Mouse (Mus musculus): Measurements from ENCODE around the gene C1ql4. TPM values are rescaled to one million over a fixed set of nuclear protein-coding genes. Genes with fewer than 3 reads are reported as not detected.

Gene C1ql4
- polyA plus RNA-seq, 1 experiment: 0.08 TPM

GRCm38 (mm10) chr15:99039306-99039705 lies 48.3 kb downstream of the C1ql4 start:
- H3K4me1 ChIP-seq (replicated peaks; ENCODE audit: control insufficient read depth, insufficient read depth, low read length): no peaks in the 10 kb centered on the region
- H3K36me3 ChIP-seq (ENCODE audit: control insufficient read depth, insufficient read depth, low read length): peaks cover 32% of the 10 kb centered on the region
- TF ChIP-seq CTCF (IDR thresholded peaks at IDR 0.05; ENCODE audit: borderline replicate concordance, control insufficient read depth, extremely low read depth, insufficient read depth, low read length, poor library complexity): no peak
- TF ChIP-seq POLR2A (IDR thresholded peaks at IDR 0.05; ENCODE audit: control insufficient read depth, extremely low read depth, insufficient read depth, low read length, poor library complexity): no peak
- 89% methylated on average over 4 of the region's 4 CpGs for WGBS
- H3K4me3 ChIP-seq (ENCODE audit: control insufficient read depth, insufficient read depth, low read length): no peak overlapping the region
- H3K27me3 ChIP-seq (ENCODE audit: control insufficient read depth, insufficient read depth, low read length): no peaks in the 10 kb centered on the region
- DNase-seq: no peak
- H3K27ac ChIP-seq (ENCODE audit: control insufficient read depth, insufficient read depth, low read length): no peak overlapping the region

GRCm38 (mm10) chr15:99038797-99039196 lies 48.8 kb downstream of the C1ql4 start:
- Histone ChIP-seq H3K4me3 (ENCODE audit: control insufficient read depth, insufficient read depth, low read length) (no peak overlapping the region), H3K36me3 (ENCODE audit: control insufficient read depth, insufficient read depth, low read length) (peaks cover 32% of the 10 kb centered on the region), H3K4me1 (replicated peaks; ENCODE audit: control insufficient read depth, insufficient read depth, low read length) (no peaks in the 10 kb centered on the region), H3K27me3 (ENCODE audit: control insufficient read depth, insufficient read depth, low read length) (no peaks in the 10 kb centered on the region), H3K27ac (ENCODE audit: control insufficient read depth, insufficient read depth, low read length) (no peak overlapping the region)
- no peak for DNase-seq
- 98% methylated on average over 5 of the region's 5 CpGs for WGBS
- TF ChIP-seq POLR2A (IDR thresholded peaks at IDR 0.05; ENCODE audit: control insufficient read depth, extremely low read depth, insufficient read depth, low read length, poor library complexity) (no peak), CTCF (IDR thresholded peaks at IDR 0.05; ENCODE audit: borderline replicate concordance, control insufficient read depth, extremely low read depth, insufficient read depth, low read length, poor library complexity) (no peak)

- TF ChIP-seq CTCF (IDR thresholded peaks at IDR 0.05; ENCODE audit: borderline replicate concordance, control insufficient read depth, extremely low read depth, insufficient read depth, low read length, poor library complexity) (no peak), POLR2A (IDR thresholded peaks at IDR 0.05; ENCODE audit: control insufficient read depth, extremely low read depth, insufficient read depth, low read length, poor library complexity) (no peak)
- Histone ChIP-seq H3K27me3 (ENCODE audit: control insufficient read depth, insufficient read depth, low read length) (no peaks in the 10 kb centered on the region), H3K36me3 (ENCODE audit: control insufficient read depth, insufficient read depth, low read length) (peaks cover 32% of the 10 kb centered on the region), H3K27ac (ENCODE audit: control insufficient read depth, insufficient read depth, low read length) (no peak overlapping the region), H3K4me3 (ENCODE audit: control insufficient read depth, insufficient read depth, low read length) (no peak overlapping the region), H3K4me1 (replicated peaks; ENCODE audit: control insufficient read depth, insufficient read depth, low read length) (no peaks in the 10 kb centered on the region)
- DNase-seq: no peak
- WGBS: 94% methylated on average over 1 of the region's 1 CpGs
Observed at GRCm38 (mm10) chr15:99038025-99038424, 49.6 kb downstream of the C1ql4 start.

- Histone ChIP-seq H3K4me1 (replicated peaks; ENCODE audit: control insufficient read depth, insufficient read depth, low read length) (peaks cover 11% of the 10 kb centered on the region), H3K4me3 (ENCODE audit: control insufficient read depth, insufficient read depth, low read length) (no peak overlapping the region), H3K27ac (ENCODE audit: control insufficient read depth, insufficient read depth, low read length) (no peak overlapping the region), H3K36me3 (ENCODE audit: control insufficient read depth, insufficient read depth, low read length) (peaks cover 32% of the 10 kb centered on the region), H3K27me3 (ENCODE audit: control insufficient read depth, insufficient read depth, low read length) (no peaks in the 10 kb centered on the region)
- no peak for DNase-seq
- 97% methylated on average over 8 of the region's 8 CpGs for WGBS
- TF ChIP-seq POLR2A (IDR thresholded peaks at IDR 0.05; ENCODE audit: control insufficient read depth, extremely low read depth, insufficient read depth, low read length, poor library complexity): no peak
- TF ChIP-seq CTCF (IDR thresholded peaks at IDR 0.05; ENCODE audit: borderline replicate concordance, control insufficient read depth, extremely low read depth, insufficient read depth, low read length, poor library complexity): no peak
Observed at GRCm38 (mm10) chr15:99036249-99036905, 51.2 kb downstream of the C1ql4 start.

GRCm38 (mm10) chr15:99035431-99035830 lies 52.2 kb downstream of the C1ql4 start:
- WGBS: 97% methylated on average over 4 of the region's 4 CpGs
- no peak overlapping the region for H3K4me3 ChIP-seq (ENCODE audit: control insufficient read depth, insufficient read depth, low read length)

More at GRCm38 (mm10) chr15:99035431-99035830, 52.2 kb downstream of the C1ql4 start:
- no peak overlapping the region for H3K27ac ChIP-seq (ENCODE audit: control insufficient read depth, insufficient read depth, low read length)
- H3K4me1 ChIP-seq (replicated peaks; ENCODE audit: control insufficient read depth, insufficient read depth, low read length): peaks cover 16% of the 10 kb centered on the region
- no peak for TF ChIP-seq POLR2A (IDR thresholded peaks at IDR 0.05; ENCODE audit: control insufficient read depth, extremely low read depth, insufficient read depth, low read length, poor library complexity)
- TF ChIP-seq CTCF (IDR thresholded peaks at IDR 0.05; ENCODE audit: borderline replicate concordance, control insufficient read depth, extremely low read depth, insufficient read depth, low read length, poor library complexity): no peak
- DNase-seq: no peak
- H3K27me3 ChIP-seq (ENCODE audit: control insufficient read depth, insufficient read depth, low read length): no peaks in the 10 kb centered on the region
- H3K36me3 ChIP-seq (ENCODE audit: control insufficient read depth, insufficient read depth, low read length): peaks cover 32% of the 10 kb centered on the region

Other genes starting within 250 kb of the C1ql4 start
- 69.1 and 93.4 TPM in 2 replicates for gene Kmt2d, start 216.6 kb downstream of the C1ql4 start, polyA plus RNA-seq (2012; rRNA removed)
- 8.0 and 9.8 TPM in 2 replicates for gene Rhebl1, start 193.3 kb downstream of the C1ql4 start, polyA plus RNA-seq (2012; rRNA removed)
- gene Dhh, start 189.3 kb downstream of the C1ql4 start, polyA plus RNA-seq (2012; rRNA removed): 1.1 and 2.6 TPM in 2 replicates
- 390 and 404 TPM in 2 replicates for gene Lmbr1l, start 169.6 kb downstream of the C1ql4 start, polyA plus RNA-seq (2012; rRNA removed)
- gene Tuba1b, start 153.3 kb downstream of the C1ql4 start, polyA plus RNA-seq (2012; rRNA removed): 3,866 and 5,106 TPM in 2 replicates
- gene Gm49450, start 134.3 kb downstream of the C1ql4 start, polyA plus RNA-seq (2012; rRNA removed): 82.1 and 153 TPM in 2 replicates
- 373 and 432 TPM in 2 replicates for gene Tuba1a, start 134.1 kb downstream of the C1ql4 start, polyA plus RNA-seq (2012; rRNA removed)
- 294 and 330 TPM in 2 replicates for gene Tuba1c, start 57.9 kb downstream of the C1ql4 start, polyA plus RNA-seq (2012; rRNA removed)
- gene Prph, start 32.6 kb downstream of the C1ql4 start, polyA plus RNA-seq (2012; rRNA removed): 1.9 and 2.3 TPM in 2 replicates
- gene Troap, start 13.2 kb downstream of the C1ql4 start, polyA plus RNA-seq (2012; rRNA removed): 40.8 and 57.0 TPM in 2 replicates
- gene Dnajc22, start 5.4 kb upstream of the C1ql4 start, polyA plus RNA-seq (2012; rRNA removed): 0.39 and 0.46 TPM in 2 replicates
- 11.8 and 12.2 TPM in 2 replicates for gene Spats2, start 38.1 kb upstream of the C1ql4 start, polyA plus RNA-seq (2012; rRNA removed)
- gene Kcnh3, start 137.0 kb upstream of the C1ql4 start, polyA plus RNA-seq (2012; rRNA removed): 83.5 and 85.5 TPM in 2 replicates
- gene Mcrs1, start 164.1 kb upstream of the C1ql4 start, polyA plus RNA-seq (2012; rRNA removed): 131 and 133 TPM in 2 replicates
- 29.3 and 37.0 TPM in 2 replicates for gene Prpf40b, start 207.3 kb upstream of the C1ql4 start, polyA plus RNA-seq (2012; rRNA removed)
- gene Fam186b, start 208.1 kb upstream of the C1ql4 start, polyA plus RNA-seq (2012; rRNA removed): 0.04 and 0.11 TPM in 2 replicates

Measured in thymus, adult 2 months (tissue).